Mouse (Mus musculus): ENCODE results near the gene Rpp25l. TPM values are rescaled to one million over a fixed set of nuclear protein-coding genes. Genes with fewer than 3 reads are reported as not detected.

Rpp25l gene
- total and polyA plus RNA-seq, 3 experiments, result 30.1 to 33.2 (median 32.3) TPM

DNA sequence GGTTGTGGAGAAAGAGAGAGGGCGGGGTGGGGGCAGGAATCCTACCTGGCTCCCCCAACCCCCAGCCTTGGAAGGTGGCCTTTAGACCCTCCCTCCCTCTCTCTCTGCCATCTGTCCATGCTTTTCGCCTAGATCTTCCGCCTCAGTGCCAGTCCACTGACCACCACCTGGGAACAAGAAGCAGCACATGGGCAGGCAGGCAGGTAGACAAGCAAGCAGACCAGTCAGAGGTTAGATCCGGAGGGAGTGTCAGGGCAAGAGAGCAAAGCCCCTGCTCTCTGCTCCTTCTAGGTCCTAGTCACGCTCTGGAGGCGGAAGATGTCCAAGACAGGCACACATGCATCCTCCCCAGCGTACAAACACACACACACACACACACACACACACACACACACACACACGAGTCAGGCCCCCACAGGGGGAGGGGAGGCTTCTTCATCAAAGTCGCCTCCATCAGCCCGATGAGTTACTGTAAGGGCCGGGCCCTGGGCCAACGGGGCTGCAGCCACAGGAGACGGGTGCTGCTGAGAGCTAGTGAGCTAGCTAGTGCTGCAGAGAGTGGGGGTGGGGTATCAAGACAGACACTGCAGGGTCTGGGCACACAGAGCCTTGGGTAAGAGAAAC lies 36.2 kb downstream of the Rpp25l start:
- no peak for DNase-seq

GRCm38 (mm10) chr4:41676248-41677005 lies 36.9 kb downstream of the Rpp25l start:
- TF ChIP-seq CTCF (IDR thresholded peaks at IDR 0.05) (no peak), POLR2A (IDR thresholded peaks at IDR 0.05; ENCODE audit: insufficient read depth, low read depth, low read length) (no peak), EP300 (IDR thresholded peaks at IDR 0.05; ENCODE audit: insufficient read depth, low read depth, low read length) (no peak)
- no peaks in the 10 kb centered on the region for H3K36me3 ChIP-seq (ENCODE audit: control insufficient read depth, insufficient read depth, low read length)
- 40% methylated on average over 17 of the region's 17 CpGs for WGBS
- no peak overlapping the region for H3K4me3 ChIP-seq
- H3K79me2 ChIP-seq (replicated peaks; ENCODE audit: control insufficient read depth, insufficient read depth, low read length), result no peaks in the 10 kb centered on the region
- H3K27me3 ChIP-seq (ENCODE audit: control insufficient read depth, insufficient read depth, low read length), result no peaks in the 10 kb centered on the region
- no peak overlapping the region for H3K27ac ChIP-seq
- no peaks in the 10 kb centered on the region for H3K4me1 ChIP-seq (ENCODE audit: control insufficient read depth, insufficient read depth, low read length)
- intact Hi-C loops (cut with DNase I), result no loop called here
- no peak overlapping the region for H3K9ac ChIP-seq (ENCODE audit: low read depth, low read length)
- DNase-seq, result no peak

More for the DNA sequence above, 36.2 kb downstream of the Rpp25l start:
- Histone ChIP-seq H3K79me2 (replicated peaks; ENCODE audit: control insufficient read depth, insufficient read depth, low read length) (no peaks in the 10 kb centered on the region), H3K4me3 (no peak overlapping the region), H3K27ac (no peak overlapping the region), H3K4me1 (ENCODE audit: control insufficient read depth, insufficient read depth, low read length) (no peaks in the 10 kb centered on the region), H3K27me3 (ENCODE audit: control insufficient read depth, insufficient read depth, low read length) (no peaks in the 10 kb centered on the region), H3K9ac (ENCODE audit: low read depth, low read length) (no peak overlapping the region), H3K36me3 (ENCODE audit: control insufficient read depth, insufficient read depth, low read length) (no peaks in the 10 kb centered on the region)
- no peak for TF ChIP-seq POLR2A (IDR thresholded peaks at IDR 0.05; ENCODE audit: insufficient read depth, low read depth, low read length)
- TF ChIP-seq CTCF (IDR thresholded peaks at IDR 0.05), result no peak
- no peak for TF ChIP-seq EP300 (IDR thresholded peaks at IDR 0.05; ENCODE audit: insufficient read depth, low read depth, low read length)
- 50% methylated on average over 12 of the region's 13 CpGs for WGBS
- intact Hi-C loops (cut with DNase I), result no loop called here

- no peak for DNase-seq
- Histone ChIP-seq H3K4me3 (no peak overlapping the region), H3K9ac (ENCODE audit: low read depth, low read length) (no peak overlapping the region), H3K27ac (no peak overlapping the region), H3K27me3 (ENCODE audit: control insufficient read depth, insufficient read depth, low read length) (no peaks in the 10 kb centered on the region), H3K4me1 (ENCODE audit: control insufficient read depth, insufficient read depth, low read length) (no peaks in the 10 kb centered on the region), H3K79me2 (replicated peaks; ENCODE audit: control insufficient read depth, insufficient read depth, low read length) (no peaks in the 10 kb centered on the region), H3K36me3 (ENCODE audit: control insufficient read depth, insufficient read depth, low read length) (no peaks in the 10 kb centered on the region)
- 60% methylated on average over 19 of the region's 19 CpGs for WGBS
- intact Hi-C loops (cut with DNase I), result no loop called here
- TF ChIP-seq POLR2A (IDR thresholded peaks at IDR 0.05; ENCODE audit: insufficient read depth, low read depth, low read length), result no peak
Measured at GRCm38 (mm10) chr4:41673186-41673585, 40.1 kb downstream of the Rpp25l start.

DNA sequence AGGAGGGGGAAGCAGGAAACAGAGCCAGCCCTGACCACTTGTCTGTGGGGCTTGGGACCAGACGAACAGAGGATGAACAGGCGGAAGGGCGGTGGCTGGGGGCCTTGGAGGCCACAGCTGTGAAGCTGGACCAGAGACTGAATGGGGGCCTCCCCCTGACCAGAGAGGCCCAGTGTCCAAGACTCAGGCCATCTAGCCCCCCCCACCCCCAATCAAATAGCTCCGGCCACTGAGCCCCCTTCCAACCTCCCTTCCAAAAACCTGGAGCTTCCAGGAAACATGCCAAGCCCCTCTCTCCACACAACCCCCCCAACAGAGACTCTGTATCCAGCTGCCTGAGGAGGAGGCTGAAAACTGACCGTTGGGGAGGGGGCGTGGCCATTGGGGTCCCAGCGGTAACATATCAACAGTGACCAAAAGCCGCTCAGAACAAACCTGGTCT lies 40.8 kb downstream of the Rpp25l start:
- Histone ChIP-seq H3K79me2 (replicated peaks; ENCODE audit: control insufficient read depth, insufficient read depth, low read length) (no peaks in the 10 kb centered on the region), H3K36me3 (ENCODE audit: control insufficient read depth, insufficient read depth, low read length) (no peaks in the 10 kb centered on the region), H3K27ac (no peak overlapping the region), H3K9ac (ENCODE audit: low read depth, low read length) (no peak overlapping the region), H3K4me1 (ENCODE audit: control insufficient read depth, insufficient read depth, low read length) (no peaks in the 10 kb centered on the region), H3K4me3 (no peak overlapping the region), H3K27me3 (ENCODE audit: control insufficient read depth, insufficient read depth, low read length) (no peaks in the 10 kb centered on the region)
- 40% methylated on average over 8 of the region's 8 CpGs for WGBS
- no peak for TF ChIP-seq CTCF (IDR thresholded peaks at IDR 0.05)
- TF ChIP-seq POLR2A (IDR thresholded peaks at IDR 0.05; ENCODE audit: insufficient read depth, low read depth, low read length), result no peak
- no peak for TF ChIP-seq EP300 (IDR thresholded peaks at IDR 0.05; ENCODE audit: insufficient read depth, low read depth, low read length)
- DNase-seq, result no peak
- intact Hi-C loops (cut with DNase I), result no loop called here

DNA sequence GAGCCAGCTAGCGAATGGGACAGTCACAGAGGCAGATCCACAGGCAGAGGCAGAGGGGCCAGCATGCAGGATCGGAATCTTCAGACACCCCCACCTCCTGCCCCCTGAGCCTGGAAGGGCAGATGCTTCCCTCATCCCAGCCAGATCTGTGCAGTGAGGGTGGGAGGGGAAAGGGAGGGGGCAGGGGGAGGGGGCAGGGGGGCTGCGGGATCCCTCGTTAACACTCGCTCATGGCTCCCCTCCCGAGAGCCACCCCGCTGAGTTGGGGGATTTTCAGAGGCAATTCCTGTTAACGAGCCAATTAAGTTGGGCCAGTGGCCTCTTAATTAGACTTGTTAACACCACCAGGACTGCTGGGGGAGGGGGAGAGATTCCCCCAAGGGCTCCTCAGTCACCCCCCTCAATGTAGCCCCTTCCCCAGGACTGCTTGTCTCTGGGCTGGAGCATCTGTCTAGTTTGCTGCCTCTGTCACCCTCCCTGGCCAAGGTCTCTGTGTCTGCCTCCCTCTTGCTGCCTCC lies 41.3 kb downstream of the Rpp25l start:
- no peaks in the 10 kb centered on the region for H3K36me3 ChIP-seq (ENCODE audit: control insufficient read depth, insufficient read depth, low read length)
- H3K27me3 ChIP-seq (ENCODE audit: control insufficient read depth, insufficient read depth, low read length), result no peaks in the 10 kb centered on the region
- no peak overlapping the region for H3K27ac ChIP-seq
- intact Hi-C loops (cut with DNase I), result no loop called here
- no peaks in the 10 kb centered on the region for H3K79me2 ChIP-seq (replicated peaks; ENCODE audit: control insufficient read depth, insufficient read depth, low read length)
- H3K9ac ChIP-seq (ENCODE audit: low read depth, low read length), result no peak overlapping the region
- TF ChIP-seq EP300 (IDR thresholded peaks at IDR 0.05; ENCODE audit: insufficient read depth, low read depth, low read length), result no peak
- TF ChIP-seq CTCF (IDR thresholded peaks at IDR 0.05), result no peak
- no peak for TF ChIP-seq POLR2A (IDR thresholded peaks at IDR 0.05; ENCODE audit: insufficient read depth, low read depth, low read length)
- no peaks in the 10 kb centered on the region for H3K4me1 ChIP-seq (ENCODE audit: control insufficient read depth, insufficient read depth, low read length)
- no peak for DNase-seq
- H3K4me3 ChIP-seq, result no peak overlapping the region
- WGBS, result 35% methylated on average over 8 of the region's 8 CpGs

GRCm38 (mm10) chr4:41671500-41671899 lies 41.8 kb downstream of the Rpp25l start:
- H3K27ac ChIP-seq, result no peak overlapping the region
- H3K4me1 ChIP-seq (ENCODE audit: control insufficient read depth, insufficient read depth, low read length), result no peaks in the 10 kb centered on the region
- no peak overlapping the region for H3K4me3 ChIP-seq
- no peak for DNase-seq
- H3K79me2 ChIP-seq (replicated peaks; ENCODE audit: control insufficient read depth, insufficient read depth, low read length), result no peaks in the 10 kb centered on the region
- TF ChIP-seq EP300 (IDR thresholded peaks at IDR 0.05; ENCODE audit: insufficient read depth, low read depth, low read length) (no peak), CTCF (IDR thresholded peaks at IDR 0.05) (no peak), POLR2A (IDR thresholded peaks at IDR 0.05; ENCODE audit: insufficient read depth, low read depth, low read length) (no peak)
- intact Hi-C loops (cut with DNase I), result no loop called here
- no peak overlapping the region for H3K9ac ChIP-seq (ENCODE audit: low read depth, low read length)
- WGBS, result 58% methylated on average over 5 of the region's 5 CpGs
- no peaks in the 10 kb centered on the region for H3K27me3 ChIP-seq (ENCODE audit: control insufficient read depth, insufficient read depth, low read length)
- H3K36me3 ChIP-seq (ENCODE audit: control insufficient read depth, insufficient read depth, low read length), result no peaks in the 10 kb centered on the region
